Mouse (Mus musculus) cortical plate, adult 2 months (tissue): Measurements from ENCODE around the gene Sos2. TPM values are rescaled to one million over a fixed set of nuclear protein-coding genes. Genes with fewer than 3 reads are reported as not detected.
"Not testable (repeated sequence)": the region's sequence is repeated elsewhere in the genome, so short reads cannot be mapped to it uniquely, and the experiment has no call there.

ENCODE experiments used
- H3K27ac ChIP-seq: fragments of 200-500 bp; 2 replicates; pipeline ENCODE4 v1.5.1; 2012; ENCODE audit warnings: low read length, control low read depth, inconsistent platforms; ENCODE audit not compliant: insufficient read depth
- H3K4me1 ChIP-seq: fragments of 200-500 bp; 2 replicates; pipeline ENCODE4 v1.6.1; 2011; ENCODE audit warnings: low read length; ENCODE audit not compliant: control insufficient read depth, insufficient read depth
- H3K4me3 ChIP-seq: fragments of 200-500 bp; 2 replicates; pipeline ENCODE4 v1.5.1; 2011; ENCODE audit warnings: mild to moderate bottlenecking, low read length, control low read depth; ENCODE audit not compliant: insufficient read depth
- CTCF ChIP-seq: fragments of 200-500 bp; IDR thresholded peaks from 2 replicates; pipeline ENCODE4 v1.5.1; 2011; ENCODE audit warnings: mild to moderate bottlenecking, control low read depth, low read length; ENCODE audit not compliant: insufficient read depth; ENCODE audit errors: extremely low read depth
- POLR2A ChIP-seq: fragments of 200-500 bp; IDR thresholded peaks from 2 replicates; pipeline ENCODE4 v1.6.1; 2011; ENCODE audit warnings: mild to moderate bottlenecking, low read length, control low read depth; ENCODE audit not compliant: insufficient read depth; ENCODE audit errors: extremely low read depth
- polyA plus RNA-seq: library from polyadenylated mRNA; depleted of rRNA; stranded (reverse); fragments of >200 nt; gene quantifications from 2 replicates; pipeline ENCODE4 v1.2.3, GENCODE M21; 2012

Gene Sos2
- polyA plus RNA-seq, 1 experiment: 32.1 TPM

DNA sequence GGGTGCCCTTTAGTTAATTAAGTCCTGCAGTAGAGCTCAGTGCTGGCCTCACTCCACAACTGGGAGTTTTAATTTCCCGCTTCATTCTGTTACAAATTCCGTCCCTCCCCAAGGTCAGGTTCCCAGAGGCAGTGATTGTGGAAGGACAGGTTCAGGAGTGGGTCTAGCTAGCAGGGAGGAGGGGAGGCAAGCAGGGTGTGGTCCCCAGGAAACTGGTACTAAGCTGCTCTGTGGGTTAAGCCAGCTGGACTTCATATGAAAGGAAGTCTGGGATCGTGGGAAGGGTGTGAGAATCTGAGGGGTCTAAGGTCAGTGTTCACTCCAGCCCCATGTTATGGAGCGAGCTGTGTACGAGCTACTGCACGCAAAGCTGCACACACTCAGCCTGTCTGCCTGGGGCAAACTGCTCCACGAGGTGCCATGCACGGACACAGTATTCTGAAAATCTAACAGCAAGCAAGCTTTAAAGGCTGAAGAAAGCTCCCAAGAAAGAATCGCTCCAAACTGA, 105.5 kb downstream of the Sos2 start:
- H3K4me3 ChIP-seq: no peak overlapping the region
- TF ChIP-seq CTCF (no peak), POLR2A (no peak)

DNA sequence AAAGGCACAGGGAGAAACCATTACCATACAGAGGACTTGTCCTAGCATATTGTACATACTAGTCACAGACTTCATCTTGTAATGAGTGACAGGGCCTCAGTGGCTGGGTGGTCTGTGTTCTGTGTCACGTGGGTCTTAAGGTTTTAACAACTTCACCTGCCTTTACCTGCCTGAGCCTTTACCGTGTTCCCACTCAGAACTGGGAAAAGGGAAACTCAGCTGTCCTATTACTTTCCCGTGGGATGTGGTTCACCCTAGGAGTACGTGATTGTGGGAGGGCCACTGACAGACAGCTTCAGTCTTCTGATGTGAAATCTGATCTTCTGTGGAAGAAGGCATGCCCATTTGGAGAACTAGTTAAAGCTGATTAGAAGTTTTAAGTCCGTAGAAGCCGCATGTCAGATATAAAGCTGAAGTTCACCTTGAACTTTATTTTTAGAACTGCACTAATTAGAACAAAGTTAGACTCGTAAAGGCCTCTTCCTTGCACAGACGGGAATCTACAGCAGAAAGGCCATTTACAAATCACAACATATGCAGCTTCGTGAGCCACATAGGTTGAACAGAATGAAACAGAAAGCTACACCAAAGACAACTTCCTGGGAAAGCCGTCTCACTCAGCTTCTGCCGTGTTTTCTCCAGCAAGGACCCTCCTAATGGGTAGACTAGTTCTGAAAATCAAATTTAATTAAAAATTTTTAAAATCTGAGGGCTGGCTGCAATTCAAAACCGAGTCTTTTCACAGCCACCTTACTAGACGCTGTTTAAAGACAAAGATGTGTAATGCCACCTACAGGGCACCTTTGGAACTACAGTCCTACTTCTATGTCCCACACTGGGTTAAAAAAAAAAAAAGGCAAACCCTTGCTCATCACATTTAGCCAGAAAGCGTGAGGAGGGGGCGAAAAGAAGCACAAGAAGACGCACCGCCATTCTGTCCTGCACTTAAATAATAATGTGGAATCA, 107.5 kb downstream of the Sos2 start:
- TF ChIP-seq CTCF: peak; percentile 42; the same call in 1 of the 2 replicates
- TF ChIP-seq POLR2A: no peak
- no peaks in the 10 kb centered on the region; the same call in 1 of the 2 replicates for H3K4me1 ChIP-seq
- no peak overlapping the region for H3K27ac ChIP-seq
- peak overlapping the region; percentile 18; the same call in 1 of the 2 replicates for H3K4me3 ChIP-seq

More for the DNA sequence above, 105.5 kb downstream of the Sos2 start:
- Histone ChIP-seq H3K4me1 (peaks cover 3% of the 10 kb centered on the region), H3K27ac (no peak overlapping the region)

DNA sequence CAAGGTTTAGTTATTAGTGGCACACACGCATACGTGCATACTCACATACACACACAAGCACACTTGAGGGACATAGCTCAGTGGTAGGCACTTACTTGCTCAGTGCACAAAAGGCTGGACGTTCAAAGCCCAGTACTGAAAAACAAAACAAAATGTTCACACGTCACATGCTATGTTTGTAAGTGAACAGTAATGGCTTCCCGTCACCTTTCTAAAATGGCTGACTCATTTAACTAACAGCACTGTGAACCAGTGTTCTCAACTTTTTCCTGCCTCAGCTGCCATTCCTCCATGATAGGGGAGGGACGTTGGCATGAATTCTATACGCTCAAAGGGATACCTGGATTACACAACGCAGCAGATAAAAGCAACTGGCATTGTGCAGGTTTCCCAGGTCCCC, 108.4 kb downstream of the Sos2 start:
- Histone ChIP-seq H3K27ac (no peak overlapping the region), H3K4me3 (no peak overlapping the region), H3K4me1 (no peaks in the 10 kb centered on the region; the same call in 1 of the 2 replicates)
- no peak for TF ChIP-seq CTCF
- TF ChIP-seq POLR2A: no peak

DNA sequence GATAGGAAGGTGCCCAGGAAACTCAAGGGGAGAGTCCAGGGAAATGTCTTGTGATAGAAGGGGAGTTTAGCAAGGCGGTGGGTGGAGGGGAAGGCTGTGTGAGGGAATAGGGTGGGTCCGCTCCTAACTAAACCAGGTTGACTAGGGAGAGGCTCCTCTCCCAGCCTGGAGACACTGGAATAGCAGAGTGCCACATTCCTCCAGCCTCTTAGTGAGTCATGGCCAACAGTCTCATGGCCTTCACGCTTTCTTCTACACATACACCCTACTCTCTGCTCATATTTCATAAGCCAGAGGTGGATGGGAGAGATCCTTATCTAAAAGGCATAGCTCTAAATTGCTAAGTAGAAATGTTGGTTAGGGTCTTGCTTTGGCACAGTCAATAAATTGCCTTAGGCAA, 111.7 kb downstream of the Sos2 start:
- TF ChIP-seq CTCF (no peak), POLR2A (no peak)
- H3K4me1 ChIP-seq: no peaks in the 10 kb centered on the region; the same call in 1 of the 2 replicates
- no peak overlapping the region for H3K4me3 ChIP-seq
- no peak overlapping the region for H3K27ac ChIP-seq

DNA sequence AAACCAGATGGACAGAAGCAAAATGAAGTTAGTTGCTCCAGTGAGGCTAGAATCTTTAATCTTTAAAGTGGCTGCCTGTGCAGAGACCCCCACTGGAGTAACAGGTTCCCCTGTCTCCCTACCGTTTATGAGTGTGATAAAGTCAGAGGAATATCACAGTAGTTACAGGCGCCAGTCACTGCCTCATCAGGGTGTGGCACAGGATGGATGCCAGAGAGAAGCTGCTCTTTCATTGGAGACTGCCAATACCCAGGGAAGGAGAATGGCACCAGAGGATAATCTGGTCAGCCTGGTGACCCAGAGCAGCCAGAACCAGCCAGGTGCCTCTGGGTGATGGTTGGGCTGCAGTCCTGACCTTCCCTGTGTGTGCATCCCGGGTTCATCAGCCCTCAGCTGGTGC, 113.4 kb downstream of the Sos2 start:
- no peaks in the 10 kb centered on the region for H3K4me1 ChIP-seq
- no peak overlapping the region for H3K27ac ChIP-seq
- no peak overlapping the region for H3K4me3 ChIP-seq
- TF ChIP-seq CTCF: no peak
- TF ChIP-seq POLR2A: no peak

DNA sequence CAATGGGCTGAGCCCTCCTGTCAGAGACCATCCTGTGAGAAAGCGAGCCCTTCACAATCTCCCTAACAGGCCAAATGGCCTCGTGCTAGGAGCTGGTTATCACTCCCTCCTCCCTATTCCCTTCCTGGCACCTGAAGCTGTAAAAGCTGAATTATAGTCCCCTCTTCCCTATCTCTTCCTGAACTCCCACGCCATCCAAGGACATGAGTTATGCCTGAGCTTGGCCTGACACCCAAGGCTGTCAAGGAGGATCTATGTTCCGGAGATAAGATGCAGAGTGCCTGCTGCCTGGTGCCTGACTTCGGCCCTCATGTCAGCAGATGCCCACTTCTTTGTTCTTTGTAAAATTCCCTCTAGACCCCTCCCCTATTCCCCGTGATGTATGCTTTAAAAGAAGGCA, 120.6 kb downstream of the Sos2 start:
- not testable (repeated sequence) for H3K4me1 ChIP-seq, H3K4me3 ChIP-seq, H3K27ac ChIP-seq

DNA sequence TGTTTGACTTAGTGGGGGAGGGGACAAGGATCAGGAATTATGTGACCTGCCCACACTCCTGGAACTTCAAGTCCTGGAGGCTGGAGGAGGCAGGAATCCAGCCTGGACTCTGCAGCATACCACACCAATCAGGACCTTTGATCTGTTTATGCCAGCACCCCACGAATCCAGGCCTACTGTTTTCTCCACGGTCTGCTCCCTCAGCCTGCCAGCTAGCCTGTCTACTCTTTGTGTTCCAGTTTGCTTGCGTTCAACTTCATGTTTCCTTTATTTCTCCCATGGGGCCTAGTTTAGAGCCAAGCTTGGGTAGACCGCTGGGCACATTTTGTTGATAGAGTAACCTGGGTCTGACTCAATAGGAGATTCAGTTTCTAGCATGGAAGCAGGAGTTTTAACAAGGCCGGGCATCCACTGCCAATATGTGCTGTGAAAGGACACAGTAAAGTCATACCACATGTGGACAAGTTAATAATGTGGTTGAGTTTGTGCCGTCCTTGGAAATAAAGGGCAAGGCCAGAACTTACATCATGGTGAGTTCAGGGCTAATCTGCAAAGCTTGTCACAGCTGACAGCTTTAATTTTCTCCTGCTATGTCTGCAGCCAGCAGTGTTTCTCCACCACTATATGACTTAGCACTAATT, 125.3 kb downstream of the Sos2 start:
- TF ChIP-seq POLR2A (no peak), CTCF (no peak)

DNA sequence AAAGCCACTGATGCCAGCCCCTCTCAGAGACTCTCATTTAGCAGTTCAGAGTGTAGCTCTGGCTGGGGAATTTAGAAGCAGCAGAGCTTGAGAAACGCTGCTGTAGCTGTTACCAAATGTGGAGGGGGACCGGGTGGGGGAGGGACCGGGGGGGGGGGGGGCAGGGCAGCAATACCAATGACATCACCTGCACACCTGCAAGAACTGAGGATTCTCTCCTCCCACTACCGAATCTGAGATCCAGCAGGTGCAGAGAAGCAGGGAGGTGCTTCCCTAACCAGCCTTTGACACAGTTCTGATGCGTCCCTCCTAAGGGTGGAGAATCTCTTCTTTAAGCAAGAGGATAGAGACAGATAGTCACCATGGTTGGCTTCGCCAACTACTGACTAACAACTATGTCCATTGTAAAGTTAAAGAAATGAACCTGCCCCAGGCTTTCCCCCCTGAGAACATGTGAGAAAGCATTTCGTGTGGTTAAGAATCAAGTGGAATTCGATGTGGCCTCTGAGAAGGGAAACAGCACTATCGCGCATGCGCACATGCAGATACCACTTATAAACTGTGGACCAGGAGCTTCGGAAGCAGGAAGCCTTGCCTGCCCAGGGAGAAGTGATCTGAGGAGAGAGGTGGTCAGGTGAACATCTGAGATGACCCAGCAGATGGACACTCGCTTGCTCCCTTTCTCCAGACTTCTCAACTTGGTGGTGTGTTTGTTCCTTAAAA, 136.0 kb downstream of the Sos2 start:
- Histone ChIP-seq H3K27ac (no peak overlapping the region), H3K4me1 (no peaks in the 10 kb centered on the region), H3K4me3 (no peak overlapping the region)
- no peak for TF ChIP-seq POLR2A

More for the DNA sequence above, 125.3 kb downstream of the Sos2 start:
- Histone ChIP-seq H3K4me1 (no peaks in the 10 kb centered on the region), H3K4me3 (no peak overlapping the region), H3K27ac (no peak overlapping the region)

DNA sequence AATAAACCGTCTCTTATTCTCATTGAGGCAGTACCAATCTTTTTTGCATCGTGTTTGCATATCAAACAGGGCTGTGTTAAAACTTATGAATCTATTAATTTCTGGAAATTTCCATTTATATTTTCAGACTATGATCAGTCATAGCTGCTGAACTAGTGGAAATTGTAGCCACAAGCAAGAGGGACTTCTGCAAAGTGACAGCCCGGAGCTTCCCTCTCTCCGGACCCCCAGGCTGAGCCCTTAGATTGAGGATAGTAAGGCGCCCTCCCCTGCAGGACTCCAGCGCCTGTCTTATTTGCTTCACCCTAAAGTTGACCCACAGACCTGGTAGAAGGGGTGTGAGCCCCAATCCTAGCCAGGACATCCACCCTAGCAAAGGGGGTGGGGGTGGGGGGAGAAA, 136.7 kb downstream of the Sos2 start:
- TF ChIP-seq POLR2A: no peak
- no peak for TF ChIP-seq CTCF
- Histone ChIP-seq H3K4me1 (no peaks in the 10 kb centered on the region), H3K27ac (no peak overlapping the region), H3K4me3 (no peak overlapping the region)
